Mouse (Mus musculus) olfactory bulb, adult 2 months (tissue): ENCODE measurements at regions not wholly inside any gene's neighbourhood (a gene's known extent, or its start where the extent isn't known, plus 50 kb on each side); places are given as distances from the start of the nearest gene placed in this dataset.

Source experiments
- CTCF ChIP-seq: fragments of 200-500 bp; IDR thresholded peaks from 2 replicates; pipeline ENCODE4 v1.5.1; 2012; ENCODE audit warnings: low read depth, mild to moderate bottlenecking, low read length, moderate library complexity; ENCODE audit not compliant: insufficient read depth
- POLR2A ChIP-seq: fragments of 200-500 bp; IDR thresholded peaks from 2 replicates; pipeline ENCODE4 v1.6.1; 2012; ENCODE audit warnings: mild to moderate bottlenecking, low read depth, low read length, moderate library complexity; ENCODE audit not compliant: insufficient read depth

- TF ChIP-seq CTCF (no peak), POLR2A (no peak)
These were observed 255.4 kb downstream of the Lmo4 start for GRCm38 (mm10) chr3:143949656-143950055.
